Mouse (Mus musculus) hindbrain, embryonic 11.5 days (tissue): ENCODE measurements around the gene Icmt. TPM values are rescaled to one million over a fixed set of nuclear protein-coding genes. Genes with fewer than 3 reads are reported as not detected.

Experiments used
- ATAC-seq: fragments of 200-750 bp; cut with Nextera tagmentation; 2 replicates; pipeline ENCODE4 v1.8.0; 2017; ENCODE audit warnings: mild to moderate bottlenecking, moderate TSS enrichment, moderate library complexity; ENCODE audit not compliant: low FRiP score
- DNase-seq: peaks from one replicate; pipeline ENCODE4 v3.0.0-alpha.2; 2015; ENCODE audit warnings: low spot score
- H3K27ac ChIP-seq: fragments of 300-500 bp; sonication (generic); 2 replicates; pipeline ENCODE4 v1.5.1; 2014; ENCODE audit warnings: mild to moderate bottlenecking, low read depth, low read length
- H3K27me3 ChIP-seq: fragments of 300-500 bp; sonication (generic); 2 replicates; pipeline ENCODE4 v1.6.1; 2014; ENCODE audit warnings: mild to moderate bottlenecking, low read length, moderate library complexity, mixed read lengths; ENCODE audit not compliant: control insufficient read depth, insufficient read depth
- H3K36me3 ChIP-seq: fragments of 300-500 bp; sonication (generic); 2 replicates; pipeline ENCODE4 v1.6.1; 2014; ENCODE audit warnings: mild to moderate bottlenecking, low read length, moderate library complexity, mixed read lengths; ENCODE audit not compliant: control insufficient read depth, insufficient read depth
- H3K4me1 ChIP-seq: fragments of 300-500 bp; sonication (generic); replicated peaks from 2 replicates; pipeline ENCODE4 v1.6.1; 2014; ENCODE audit warnings: low read length, mixed read lengths; ENCODE audit not compliant: control insufficient read depth, insufficient read depth
- H3K4me2 ChIP-seq: fragments of 300-500 bp; sonication (generic); replicated peaks from 2 replicates; pipeline ENCODE4 v1.6.1; 2014; ENCODE audit warnings: mild to moderate bottlenecking, low read depth, low read length
- H3K4me3 ChIP-seq: fragments of 300-500 bp; sonication (generic); 2 replicates; pipeline ENCODE4 v1.5.1; 2014; ENCODE audit warnings: low read depth, low read length
- H3K9ac ChIP-seq: fragments of 300-500 bp; sonication (generic); 2 replicates; pipeline ENCODE4 v1.6.1; 2014; ENCODE audit warnings: low read depth, low read length
- H3K9me3 ChIP-seq: fragments of 300-500 bp; sonication (generic); 2 replicates; pipeline ENCODE4 v1.6.1; 2016; ENCODE audit warnings: low read length; ENCODE audit not compliant: control insufficient read depth
- WGBS: fragments of 180-500 bp; shearing (Covaris S2); extraction: QIAGEN DNeasy Blood & Tissue Kit; methylation state at CpG from one replicate; pipeline ENCODE4 v1.1.7; 2014; 5-methylcytosine and 5-hydroxymethylcytosine counted together
- polyA plus RNA-seq: library from polyadenylated mRNA; unstranded; fragments of >200 nt; fragmentation: Nextera tagmentation; extraction: Ambion mirVana; gene quantifications from 2 replicates; pipeline ENCODE4 v1.2.1, GENCODE M21; 2014

Icmt gene
- polyA plus RNA-seq, 1 experiment from 2014 or later = 17.4 TPM

GRCm38 (mm10) chr4:152300375-152300774, 3.3 kb downstream of the Icmt start:
- WGBS = 94% methylated on average over 8 of the region's 8 CpGs
- no peak for DNase-seq
- 0 out of 2 replicates have a peak, but pooled peaks cover 2% of the 10 kb centered on the region for H3K36me3 ChIP-seq

GRCm38 (mm10) chr4:152302012-152302411, 5.0 kb downstream of the Icmt start:
- ATAC-seq (no peak), DNase-seq (no peak)
- Histone ChIP-seq H3K36me3 (0 out of 2 replicates have a peak, but pooled peaks cover 2% of the 10 kb centered on the region), H3K4me3 (no peak overlapping the region), H3K4me2 (no peak overlapping the region), H3K4me1 (peaks cover 6% of the 10 kb centered on the region; the same call in 1 of the 2 replicates), H3K27me3 (no peaks in the 10 kb centered on the region), H3K27ac (no peak overlapping the region), H3K9ac (no peak overlapping the region), H3K9me3 (no peaks in the 10 kb centered on the region)
- WGBS = 76% methylated on average over 11 of the region's 11 CpGs

More at GRCm38 (mm10) chr4:152300375-152300774, 3.3 kb downstream of the Icmt start:
- Histone ChIP-seq H3K4me3 (no peak overlapping the region), H3K4me2 (no peak overlapping the region), H3K9ac (no peak overlapping the region), H3K27me3 (peaks cover 7% of the 10 kb centered on the region), H3K9me3 (no peaks in the 10 kb centered on the region), H3K27ac (no peak overlapping the region), H3K4me1 (peaks cover 6% of the 10 kb centered on the region; the same call in 1 of the 2 replicates)
- ATAC-seq = no peak

GRCm38 (mm10) chr4:152303172-152303571, 6.1 kb downstream of the Icmt start:
- Histone ChIP-seq H3K4me2 (no peak overlapping the region), H3K36me3 (0 out of 2 replicates have a peak, but pooled peaks cover 2% of the 10 kb centered on the region), H3K4me3 (no peak overlapping the region), H3K27me3 (no peaks in the 10 kb centered on the region), H3K27ac (no peak overlapping the region), H3K9ac (no peak overlapping the region), H3K4me1 (peaks cover 2% of the 10 kb centered on the region; the same call in 1 of the 2 replicates), H3K9me3 (no peaks in the 10 kb centered on the region)
- ATAC-seq = no peak
- WGBS = 96% methylated on average over 10 of the region's 10 CpGs
- DNase-seq = no peak

- ATAC-seq = no peak
- no peak overlapping the region for H3K27ac ChIP-seq
- H3K4me3 ChIP-seq = no peak overlapping the region
- H3K4me2 ChIP-seq = no peak overlapping the region
- no peaks in the 10 kb centered on the region for H3K27me3 ChIP-seq
- H3K9ac ChIP-seq = no peak overlapping the region
- 90% methylated on average over 6 of the region's 6 CpGs for WGBS
- no peaks in the 10 kb centered on the region for H3K4me1 ChIP-seq
- 0 out of 2 replicates have a peak, but pooled peaks cover 2% of the 10 kb centered on the region for H3K36me3 ChIP-seq
- no peaks in the 10 kb centered on the region for H3K9me3 ChIP-seq
- no peak for DNase-seq
Measured at GRCm38 (mm10) chr4:152304685-152305084, 7.7 kb downstream of the Icmt start.

- Histone ChIP-seq H3K36me3 (0 out of 2 replicates have a peak, but pooled peaks cover 2% of the 10 kb centered on the region), H3K9me3 (no peaks in the 10 kb centered on the region), H3K4me1 (no peaks in the 10 kb centered on the region), H3K4me2 (no peak overlapping the region), H3K4me3 (no peak overlapping the region), H3K9ac (no peak overlapping the region), H3K27ac (no peak overlapping the region), H3K27me3 (peaks cover 8% of the 10 kb centered on the region)
- ATAC-seq (no peak), DNase-seq (no peak)
- WGBS = 84% methylated on average over 6 of the region's 6 CpGs
Measured at GRCm38 (mm10) chr4:152305991-152306390, 9.0 kb downstream of the Icmt start.

GRCm38 (mm10) chr4:152307542-152307941, 10.5 kb downstream of the Icmt start:
- Histone ChIP-seq H3K27ac (no peak overlapping the region), H3K4me2 (no peak overlapping the region), H3K36me3 (0 out of 2 replicates have a peak, but pooled peaks cover 2% of the 10 kb centered on the region), H3K27me3 (peaks cover 24% of the 10 kb centered on the region), H3K4me3 (no peak overlapping the region), H3K9me3 (no peaks in the 10 kb centered on the region), H3K9ac (no peak overlapping the region), H3K4me1 (no peaks in the 10 kb centered on the region)
- WGBS = 82% methylated on average over 9 of the region's 9 CpGs
- ATAC-seq (no peak), DNase-seq (no peak)

GRCm38 (mm10) chr4:152312186-152312585, 15.2 kb downstream of the Icmt start:
- Histone ChIP-seq H3K27ac (no peak overlapping the region), H3K4me3 (no peak overlapping the region), H3K27me3 (peaks cover 70% of the 10 kb centered on the region), H3K9ac (no peak overlapping the region), H3K9me3 (no peaks in the 10 kb centered on the region), H3K4me1 (peaks cover 7% of the 10 kb centered on the region; the same call in 1 of the 2 replicates), H3K36me3 (no peaks in the 10 kb centered on the region), H3K4me2 (no peak overlapping the region)
- DNase-seq (peak; percentile 21), ATAC-seq (no peak)
- 2% methylated on average over 14 of the region's 14 CpGs for WGBS

GRCm38 (mm10) chr4:152313211-152313632, 16.2 kb downstream of the Icmt start:
- peak; percentile 64 for DNase-seq
- no peak overlapping the region for H3K9ac ChIP-seq
- H3K4me3 ChIP-seq = peak overlapping the region; percentile 16; the same call in 1 of the 2 replicates
- peak overlapping the region; percentile 41 for H3K4me2 ChIP-seq
- peak; percentile 63; the same call in 1 of the 2 replicates for ATAC-seq
- H3K36me3 ChIP-seq = no peaks in the 10 kb centered on the region
- no peaks in the 10 kb centered on the region for H3K9me3 ChIP-seq
- no peak overlapping the region for H3K27ac ChIP-seq
- under 1% methylated on average over 29 of the region's 29 CpGs for WGBS
- peaks cover 7% of the 10 kb centered on the region; the same call in 1 of the 2 replicates for H3K4me1 ChIP-seq
- peaks cover 79% of the 10 kb centered on the region for H3K27me3 ChIP-seq

GRCm38 (mm10) chr4:152313934-152314333, 16.9 kb downstream of the Icmt start:
- Histone ChIP-seq H3K4me1 (peaks cover 9% of the 10 kb centered on the region), H3K9me3 (no peaks in the 10 kb centered on the region), H3K36me3 (no peaks in the 10 kb centered on the region), H3K9ac (no peak overlapping the region), H3K4me3 (no peak overlapping the region), H3K27me3 (peaks cover 84% of the 10 kb centered on the region), H3K27ac (no peak overlapping the region), H3K4me2 (no peak overlapping the region)
- ATAC-seq (0 out of 2 replicates have a peak, but pooled peaks have one; percentile 20), DNase-seq (peak; percentile 58)
